ENCODE assay signal across 20 mouse cellular contexts in the genomic region with DNA sequence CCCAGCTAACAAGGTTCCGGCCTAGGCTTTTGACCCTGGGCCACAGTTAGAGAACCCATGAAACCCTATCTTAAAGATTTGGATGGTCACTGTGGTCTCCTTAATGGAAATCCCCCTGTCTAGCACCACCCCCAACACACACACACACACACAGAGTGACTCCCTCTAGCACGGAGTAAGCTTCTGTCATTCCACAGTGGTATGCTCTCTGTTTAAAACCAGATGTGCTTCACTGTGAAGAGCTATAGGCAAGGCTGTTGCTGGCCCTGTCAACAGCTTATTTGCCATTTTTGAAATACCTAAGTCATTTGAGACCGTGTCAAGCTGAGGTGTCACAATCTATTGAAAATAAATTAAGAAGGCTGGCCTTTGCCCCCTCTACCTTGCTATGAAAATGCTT.
A peak's percentile ranks its signal among the peaks of the same experiment; 100 is the strongest.
DNase-seq lines count a peak whose midpoint lies in the region; ATAC-seq and TF ChIP-seq lines count a peak whose summit lies in the region.
"Had no signal": no experiment of that assay in that cellular context is flagged by ENCODE, and none has a peak within 500 bp of the region (broad histone marks: within the 10 kb centered on the region; RNA-seq: fewer than 3 reads in every experiment).

No protein-coding gene starts in this region.

- 0 out of 2 replicates have a peak, but pooled peaks cover 7% of the 10 kb centered on the region for H3K9me3 ChIP-seq in hindbrain, embryonic 10.5 days
- H3K9me3 ChIP-seq in hindbrain, embryonic 13.5 days, result no peaks in the 10 kb centered on the region
- no peaks in the 10 kb centered on the region for H3K9me3 ChIP-seq in forebrain, embryonic 12.5 days
- H3K9me3 ChIP-seq: embryonic facial prominence, embryonic 15.5 days; forebrain, embryonic 15.5 days; heart, embryonic 12.5 days; hindbrain, embryonic 12.5 days had no signal

- intact Hi-C loops in gastrocnemius, postnatal 36 days (cut with DNase I), result no loop called here

- H3K4me3 ChIP-seq in hindbrain, embryonic 10.5 days, result no peak overlapping the region
- H3K4me3 ChIP-seq in hindbrain, embryonic 13.5 days, result no peak overlapping the region
- H3K4me3 ChIP-seq in testis, adult 2 months (ENCODE audit: control insufficient read depth, low read depth, low read length), result peak overlapping the region; percentile 82
- H3K4me3 ChIP-seq in forebrain, embryonic 12.5 days (replicated peaks), result no peak overlapping the region
- H3K4me3 ChIP-seq: embryonic facial prominence, embryonic 15.5 days; erythroblast, embryonic 14.5 days; forebrain, embryonic 10.5 days; forebrain, embryonic 15.5 days; heart, embryonic 12.5 days; hindbrain, embryonic 12.5 days had no signal

- peaks cover 79% of the 10 kb centered on the region for H3K27me3 ChIP-seq in hindbrain, embryonic 10.5 days (ENCODE audit: insufficient read depth, poor library complexity, severe bottlenecking)
- H3K27me3 ChIP-seq in hindbrain, embryonic 13.5 days, result peaks cover 38% of the 10 kb centered on the region
- no peaks in the 10 kb centered on the region for H3K27me3 ChIP-seq in testis, adult 2 months (ENCODE audit: control insufficient read depth, insufficient read depth, low read length)
- peaks cover 84% of the 10 kb centered on the region for H3K27me3 ChIP-seq in forebrain, embryonic 12.5 days

- TF ChIP-seq POLR2A in testis, adult 2 months (IDR thresholded peaks at IDR 0.05; ENCODE audit: control insufficient read depth, low read depth, low read length), result no peak

- no peak overlapping the region for H3K27ac ChIP-seq in hindbrain, embryonic 10.5 days
- no peak overlapping the region for H3K27ac ChIP-seq in hindbrain, embryonic 13.5 days
- H3K27ac ChIP-seq in testis, adult 2 months (ENCODE audit: control insufficient read depth, insufficient read depth, low read depth, low read length), result no peak overlapping the region
- H3K27ac ChIP-seq in forebrain, embryonic 12.5 days, result no peak overlapping the region
- H3K27ac ChIP-seq: embryonic facial prominence, embryonic 15.5 days; forebrain, embryonic 10.5 days; forebrain, embryonic 15.5 days; hindbrain, embryonic 12.5 days had no signal

- no peak overlapping the region for H3K4me2 ChIP-seq in hindbrain, embryonic 13.5 days
- no peak overlapping the region for H3K4me2 ChIP-seq in forebrain, embryonic 12.5 days
- H3K4me2 ChIP-seq: embryonic facial prominence, embryonic 15.5 days; forebrain, embryonic 15.5 days; heart, embryonic 12.5 days; hindbrain, embryonic 12.5 days had no signal

- peak; percentile 22 for DNase-seq in hindbrain, embryonic 10.5 days (ENCODE audit: low spot score)
- DNase-seq in testis, postnatal 10 days (ENCODE audit: low spot score), result no peak
- peak; percentile 61 for DNase-seq in forelimb bud, embryonic 11.5 days (ENCODE audit: low read depth, low spot score)
- DNase-seq in lung, adult 18-20 months, result no peak
- DNase-seq in gastrocnemius, postnatal 36 days, result no peak
- DNase-seq: adrenal gland, postnatal 14 days; cerebellum, adult 11-12 months; cerebellum, adult 9-10 months; cerebellum, postnatal 25 days; gastrocnemius, postnatal 10 days; kidney, adult 11 months had no signal

- peaks cover 19% of the 10 kb centered on the region for H3K4me1 ChIP-seq in hindbrain, embryonic 10.5 days (replicated peaks)
- H3K4me1 ChIP-seq in hindbrain, embryonic 13.5 days (replicated peaks), result peaks cover 25% of the 10 kb centered on the region
- peaks cover 21% of the 10 kb centered on the region for H3K4me1 ChIP-seq in testis, adult 2 months (ENCODE audit: control insufficient read depth, insufficient read depth, low read length)
- peaks cover 25% of the 10 kb centered on the region for H3K4me1 ChIP-seq in forebrain, embryonic 12.5 days

- no peaks in the 10 kb centered on the region for H3K36me3 ChIP-seq in hindbrain, embryonic 10.5 days
- peaks cover 6% of the 10 kb centered on the region for H3K36me3 ChIP-seq in hindbrain, embryonic 13.5 days
- H3K36me3 ChIP-seq in testis, adult 2 months (ENCODE audit: control insufficient read depth, insufficient read depth, low read length), result no peaks in the 10 kb centered on the region; the same call in 1 of the 2 replicates
- no peaks in the 10 kb centered on the region for H3K36me3 ChIP-seq in forebrain, embryonic 12.5 days (replicated peaks)
- H3K36me3 ChIP-seq: embryonic facial prominence, embryonic 15.5 days; forebrain, embryonic 10.5 days; forebrain, embryonic 15.5 days; heart, embryonic 12.5 days; hindbrain, embryonic 12.5 days had no signal

- 59% methylated on average over 3 of the region's 3 CpGs for WGBS in hindbrain, embryonic 10.5 days
- WGBS in hindbrain, embryonic 13.5 days, result 71% methylated on average over 3 of the region's 3 CpGs
- WGBS in forebrain, embryonic 12.5 days, result 72% methylated on average over 3 of the region's 3 CpGs

- no peak overlapping the region for H3K9ac ChIP-seq in hindbrain, embryonic 13.5 days
- no peak overlapping the region for H3K9ac ChIP-seq in forebrain, embryonic 12.5 days
- H3K9ac ChIP-seq: embryonic facial prominence, embryonic 15.5 days; forebrain, embryonic 15.5 days; heart, embryonic 12.5 days; hindbrain, embryonic 12.5 days had no signal

- TF ChIP-seq CTCF in testis, adult 2 months (IDR thresholded peaks at IDR 0.05; ENCODE audit: control insufficient read depth, insufficient read depth, insufficient replicate concordance, low read depth, low read length), result no peak

- no peak for ATAC-seq in hindbrain, embryonic 13.5 days (ENCODE audit: low FRiP score)
- ATAC-seq in forebrain, embryonic 12.5 days (ENCODE audit: low FRiP score), result no peak
- ATAC-seq: forebrain, embryonic 15.5 days had no signal

Comparison
In these comparisons a context has a peak if more than half of its experiments do, and no peak if none do; other contexts are left out.
1. DNase-seq: peak in hindbrain, embryonic 10.5 days (single experiment) and forelimb bud, embryonic 11.5 days (single experiment); none in testis, postnatal 10 days (single experiment), lung, adult 18-20 months (0 of 2) and gastrocnemius, postnatal 36 days (0 of 2).